Mouse (Mus musculus): ENCODE results near the gene Nr1i2.
"Not testable (repeated sequence)": the region's sequence is repeated elsewhere in the genome, so short reads cannot be mapped to it uniquely, and the experiment has no call there.

Gene Nr1i2

GRCm38 (mm10) chr16:38294685-38295348 lies at the start of gene Nr1i2:
Gene Nr1i2 (minus strand): TSS chr16:38294824.
- DNase-seq: no peak

GRCm38 (mm10) chr16:38341396-38342324 lies 47.0 kb upstream of the Nr1i2 start, which contains the start of gene Maats1:
Gene Maats1 (minus strand): TSS chr16:38342143.
- DNase-seq: peak in 1 of 2 experiments; percentile 33

- DNase-seq: not testable (repeated sequence)
Measured at GRCm38 (mm10) chr16:38338077-38338476, 43.5 kb upstream of the Nr1i2 start.

GRCm38 (mm10) chr16:38334431-38334830 lies 39.8 kb upstream of the Nr1i2 start:
- DNase-seq: no peak

- DNase-seq: no peak
Measured at GRCm38 (mm10) chr16:38329340-38329739, 34.7 kb upstream of the Nr1i2 start.

- no peak for DNase-seq
Measured at GRCm38 (mm10) chr16:38326778-38327397, 32.3 kb upstream of the Nr1i2 start.

GRCm38 (mm10) chr16:38324311-38324710 lies 29.7 kb upstream of the Nr1i2 start:
- DNase-seq: no peak

- DNase-seq: peak in 1 of 2 experiments; percentile 48
Measured at GRCm38 (mm10) chr16:38321452-38321935, 26.9 kb upstream of the Nr1i2 start.

GRCm38 (mm10) chr16:38319087-38319486 lies 24.5 kb upstream of the Nr1i2 start:
- no peak for DNase-seq

GRCm38 (mm10) chr16:38318492-38318891 lies 23.9 kb upstream of the Nr1i2 start:
- no peak for DNase-seq

GRCm38 (mm10) chr16:38308195-38308594 lies 13.6 kb upstream of the Nr1i2 start:
- no peak for DNase-seq

- DNase-seq: no peak
Measured at GRCm38 (mm10) chr16:38307651-38308050, 13.0 kb upstream of the Nr1i2 start.

GRCm38 (mm10) chr16:38307221-38307605 lies 12.6 kb upstream of the Nr1i2 start:
- DNase-seq: no peak

GRCm38 (mm10) chr16:38306571-38307220 lies 12.1 kb upstream of the Nr1i2 start:
- DNase-seq: peak in 1 of 2 experiments; percentile 10

GRCm38 (mm10) chr16:38304460-38305194 lies 10.0 kb upstream of the Nr1i2 start:
- peak in 1 of 2 experiments; percentile 8 for DNase-seq

GRCm38 (mm10) chr16:38302367-38302766 lies 7.7 kb upstream of the Nr1i2 start:
- DNase-seq: no peak

GRCm38 (mm10) chr16:38298410-38298809 lies 3.8 kb upstream of the Nr1i2 start:
- no peak for DNase-seq

- DNase-seq: no peak
Measured at GRCm38 (mm10) chr16:38295349-38295930, 816 bp upstream of the Nr1i2 start.

- DNase-seq: no peak
Measured at GRCm38 (mm10) chr16:38290151-38290550, 4.5 kb downstream of the Nr1i2 start.

- DNase-seq: no peak
Measured at GRCm38 (mm10) chr16:38288851-38289250, 5.8 kb downstream of the Nr1i2 start.

GRCm38 (mm10) chr16:38287762-38288161 lies 6.9 kb downstream of the Nr1i2 start:
- DNase-seq: no peak
